Mouse (Mus musculus) retina, postnatal 1 day (tissue): ENCODE data around the gene Cd300a.

Experiments used
- DNase-seq: peaks from one replicate; pipeline ENCODE4 v3.0.0-alpha.2; 2012

Cd300a gene

DNA sequence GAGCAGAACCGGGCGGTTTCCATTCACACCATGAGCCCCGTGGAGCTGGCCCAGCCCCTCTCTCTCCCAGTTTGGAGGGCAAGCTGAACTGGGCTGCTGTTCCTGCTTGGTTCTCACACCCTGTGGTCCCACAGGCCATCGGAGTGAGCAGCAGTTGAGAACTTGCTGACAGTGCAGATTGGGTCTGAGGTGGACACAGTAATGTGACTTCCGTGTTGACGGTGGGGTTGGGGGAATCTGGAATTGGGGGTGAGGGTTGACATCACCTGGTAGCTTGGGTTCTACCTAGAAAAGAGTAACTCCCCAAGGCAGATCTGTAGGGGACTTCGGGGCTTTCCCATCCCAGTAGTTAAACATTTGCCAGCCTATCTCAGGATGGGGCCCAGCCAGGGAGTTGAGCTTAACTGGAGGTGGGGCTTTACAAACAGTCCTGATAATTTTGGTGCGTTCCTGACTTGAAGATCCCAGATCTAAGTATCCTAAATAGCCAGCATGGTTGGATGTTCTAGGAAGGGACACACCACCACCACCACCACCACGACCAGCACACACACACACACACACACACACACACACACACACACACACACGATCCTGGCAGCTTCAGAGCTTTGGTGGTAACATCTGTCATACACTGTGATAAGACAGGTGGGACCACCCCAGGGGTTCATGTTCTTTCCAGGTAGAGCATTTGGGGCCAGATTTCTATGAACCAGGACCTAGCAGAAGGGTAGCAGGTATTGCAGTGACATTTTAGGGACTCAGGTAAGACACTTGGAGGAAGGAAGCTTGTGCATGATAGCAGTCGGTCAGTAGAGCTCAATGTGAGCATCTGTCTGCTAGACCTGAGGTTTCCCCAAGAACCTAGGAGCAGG is 22.2 kb upstream of the Cd300a start:
- DNase-seq: no peak

DNA sequence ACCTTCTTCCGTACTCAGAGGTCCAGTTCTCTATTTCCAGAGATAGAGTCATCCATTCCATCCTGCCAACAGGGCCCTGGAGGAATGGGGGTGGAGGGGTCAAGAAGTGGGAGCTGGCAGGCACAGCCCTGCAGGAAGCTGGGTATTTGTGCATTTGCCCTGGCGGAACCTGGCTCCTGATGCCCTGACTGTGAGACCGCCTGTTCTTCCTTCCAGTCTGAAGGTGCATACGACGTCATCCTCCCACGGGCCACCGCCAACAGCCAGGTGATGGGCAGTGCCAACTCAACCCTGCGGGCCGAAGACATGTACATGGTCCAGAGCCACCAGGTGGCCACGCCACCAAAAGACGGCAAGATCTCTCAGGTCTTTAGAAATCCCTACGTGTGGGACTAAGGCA is 21.6 kb upstream of the Cd300a start:
- DNase-seq: no peak

DNA sequence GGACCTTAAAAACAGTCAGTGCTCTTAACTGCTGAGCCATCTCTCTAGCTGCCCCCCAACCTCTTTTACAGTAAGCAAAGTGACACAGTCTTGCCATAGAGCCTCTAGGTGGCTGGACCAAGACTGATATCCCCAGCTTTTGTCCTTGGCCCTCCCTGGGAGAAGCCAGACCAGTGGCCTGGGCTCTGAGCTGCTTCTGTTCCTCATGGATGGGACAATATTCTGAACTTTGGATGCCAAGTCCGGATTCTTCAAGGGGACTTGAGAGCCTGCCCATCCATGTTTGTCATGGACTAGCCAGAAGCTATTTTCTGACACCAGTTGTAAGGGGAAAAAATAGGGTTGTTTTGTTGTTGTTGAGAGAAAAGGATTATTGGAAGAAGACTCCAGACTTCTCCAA is 20.1 kb upstream of the Cd300a start:
- DNase-seq: no peak

GRCm38 (mm10) chr11:114871540-114871939 is 18.3 kb upstream of the Cd300a start:
- DNase-seq: no peak

DNA sequence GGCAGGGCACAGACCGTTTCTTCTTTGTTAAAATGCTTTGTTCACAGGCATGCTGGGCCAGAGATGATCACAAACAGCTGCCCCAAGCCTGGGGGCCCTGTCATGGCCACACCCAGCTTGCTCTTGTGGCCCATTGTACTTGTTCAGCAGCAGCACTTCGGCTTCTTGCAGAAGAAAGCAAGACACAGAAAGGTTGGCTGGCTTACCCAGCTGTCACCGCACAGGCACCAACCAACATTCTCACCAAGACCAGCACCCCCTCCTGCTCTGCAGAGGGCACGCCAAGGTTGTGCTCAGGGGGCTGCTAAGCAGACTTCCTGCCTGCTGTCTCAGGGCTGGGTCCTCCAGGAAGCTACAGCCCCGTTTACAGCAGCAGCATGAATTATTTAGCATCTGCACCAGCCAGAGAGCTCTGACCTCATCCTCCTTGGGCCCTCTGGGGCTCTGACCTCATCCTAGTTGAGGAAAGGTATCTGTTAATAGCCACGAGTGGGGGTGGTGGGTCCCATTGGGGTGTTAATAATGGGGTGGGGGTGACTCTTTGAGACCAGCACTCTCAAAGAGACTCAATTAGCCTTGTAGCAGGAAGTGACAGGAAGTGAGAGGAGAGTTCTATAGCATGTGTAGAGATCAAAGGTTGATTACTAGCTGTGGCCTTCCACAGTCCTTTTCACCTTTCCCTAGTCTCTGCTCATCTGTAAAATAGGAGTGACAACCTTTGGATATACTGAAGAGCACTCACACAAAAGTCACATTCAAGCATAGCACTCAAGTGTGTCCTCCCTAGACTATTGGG is 16.6 kb upstream of the Cd300a start:
- peak; percentile 96 for DNase-seq

DNA sequence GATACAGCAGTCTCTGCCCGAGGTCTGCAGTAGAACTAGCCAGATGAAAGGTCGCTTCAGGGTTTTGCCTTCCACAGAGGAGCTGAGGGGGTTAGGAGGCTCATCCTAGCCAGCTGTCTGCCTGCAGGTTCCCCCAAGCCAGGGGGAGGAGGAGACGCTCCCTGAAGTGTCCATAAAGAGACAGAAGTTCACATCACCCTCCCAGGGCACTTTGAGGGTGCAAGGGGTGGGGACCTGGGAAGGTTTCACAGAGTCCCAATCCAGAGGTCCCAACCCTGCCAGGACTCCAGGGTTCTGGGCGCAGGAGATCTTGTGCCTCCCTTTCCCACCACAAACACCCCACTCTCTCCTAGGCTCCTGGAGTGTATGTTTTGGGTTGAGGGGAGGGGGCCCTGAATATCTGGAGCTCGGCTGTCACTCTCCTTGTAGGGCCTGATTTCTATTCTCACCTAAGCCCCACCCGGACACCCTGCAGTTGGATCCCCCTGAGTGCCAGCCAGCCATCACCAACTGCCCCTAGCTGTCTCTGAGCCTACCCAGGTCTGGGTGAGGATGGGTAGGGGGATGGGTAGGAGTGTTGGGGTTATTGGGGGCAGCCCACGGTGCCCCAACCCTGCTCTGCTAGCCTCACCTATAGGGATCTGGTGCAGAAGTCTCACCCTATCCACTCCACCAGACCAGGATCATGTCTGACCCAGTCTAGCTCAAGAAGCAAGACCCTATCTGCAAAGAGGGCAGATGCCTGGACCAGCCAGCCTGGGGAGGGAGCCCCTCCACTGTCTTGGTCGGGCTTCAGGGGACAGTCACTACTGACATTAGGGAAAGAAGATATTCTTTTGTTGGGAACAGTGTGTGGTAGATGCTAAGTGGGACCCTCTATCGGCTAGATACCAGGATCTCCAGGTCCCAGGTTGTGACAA is 15.4 kb upstream of the Cd300a start:
- no peak for DNase-seq

DNA sequence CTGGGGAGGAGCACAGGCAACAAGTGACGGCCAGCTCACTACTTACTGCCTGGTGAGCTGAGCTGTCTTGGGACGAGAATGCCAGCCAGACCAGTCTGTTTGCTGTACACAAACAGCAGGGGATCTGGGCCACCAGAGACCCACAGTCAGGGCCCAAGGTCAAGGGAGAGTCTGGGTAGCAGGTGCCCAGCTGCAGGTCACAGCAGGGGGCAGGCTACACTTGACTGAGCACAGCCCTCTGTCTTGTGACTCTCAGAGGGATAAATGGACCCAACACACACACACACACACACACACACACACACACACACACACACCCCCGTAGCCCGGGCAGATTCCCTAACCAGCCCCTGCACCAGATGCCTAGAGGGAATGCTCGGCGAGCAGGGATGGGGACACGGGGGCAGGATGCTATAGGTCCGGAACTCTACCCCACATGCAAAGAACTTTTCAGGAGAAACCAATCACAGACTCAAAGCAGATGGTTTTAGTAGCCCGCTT is 14.5 kb upstream of the Cd300a start:
- peak; percentile 88 for DNase-seq

- DNase-seq: no peak
Measured at GRCm38 (mm10) chr11:114876176-114876575, 13.7 kb upstream of the Cd300a start.

GRCm38 (mm10) chr11:114876621-114877020 is 13.2 kb upstream of the Cd300a start:
- DNase-seq: peak; percentile 56

DNA sequence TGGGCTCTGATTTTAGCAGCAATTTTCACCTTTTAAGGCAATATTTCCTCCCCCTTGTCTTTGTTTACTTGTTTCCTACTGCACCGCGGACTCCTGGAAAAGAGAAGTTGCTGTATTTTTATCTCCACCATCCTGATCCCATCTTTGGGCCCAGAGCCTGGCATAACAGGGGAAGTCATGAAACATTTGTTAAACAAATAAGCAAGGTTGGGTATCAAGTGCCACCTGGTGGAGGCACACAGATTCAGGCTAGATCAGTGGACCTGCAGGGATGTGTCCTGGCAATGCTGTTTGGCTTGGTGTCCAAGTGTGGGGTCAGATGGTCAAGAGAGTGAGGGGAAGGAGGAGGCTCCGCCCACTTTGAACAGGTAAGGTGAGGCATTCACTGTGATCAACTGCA is 12.7 kb upstream of the Cd300a start:
- peak; percentile 74 for DNase-seq

DNA sequence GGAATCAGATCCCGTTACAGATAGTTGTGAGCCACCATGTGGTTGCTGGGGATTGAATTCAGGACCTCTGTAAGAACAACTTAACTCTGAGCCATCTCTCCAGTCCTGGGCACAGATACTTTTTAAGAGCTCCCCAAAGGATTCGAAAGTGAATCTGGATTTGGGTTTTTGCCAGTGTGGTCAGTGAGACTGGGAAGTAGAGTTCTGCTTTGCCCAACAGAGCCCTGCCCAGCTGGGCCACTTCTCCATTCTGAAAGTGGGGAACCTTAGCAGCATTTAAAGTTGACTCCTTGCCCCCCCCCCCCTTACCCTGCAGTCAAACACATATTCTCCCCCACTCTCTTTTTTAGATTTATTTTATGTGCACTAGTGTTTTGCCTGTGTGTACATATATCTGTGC is 10.2 kb upstream of the Cd300a start:
- DNase-seq: no peak

DNA sequence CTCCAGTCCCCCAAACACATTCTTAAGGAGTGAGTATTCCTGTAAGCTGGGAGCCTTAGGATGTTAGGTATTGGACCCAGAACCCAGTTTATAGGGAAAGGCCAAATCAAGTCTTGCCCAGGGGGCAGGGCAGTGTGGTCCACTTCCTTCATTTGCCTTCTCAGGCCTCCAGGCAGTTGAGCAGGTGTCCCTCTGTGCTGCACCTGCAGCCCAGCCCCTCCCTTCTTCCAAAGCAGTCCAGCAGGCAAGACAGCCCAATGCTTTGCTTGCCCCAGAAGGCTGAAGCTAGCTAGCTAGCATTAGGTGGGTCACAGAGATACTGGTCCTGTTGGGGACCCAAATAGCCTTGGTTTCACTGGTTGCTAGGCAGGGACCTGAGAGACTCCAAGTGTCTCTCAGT is 9.7 kb upstream of the Cd300a start:
- DNase-seq: no peak

- DNase-seq: peak; percentile 76
Measured at GRCm38 (mm10) chr11:114880589-114880988, 9.3 kb upstream of the Cd300a start.

GRCm38 (mm10) chr11:114883251-114883789 is 6.5 kb upstream of the Cd300a start:
- DNase-seq: no peak

GRCm38 (mm10) chr11:114884380-114885100 is 5.3 kb upstream of the Cd300a start:
- DNase-seq: no peak

DNA sequence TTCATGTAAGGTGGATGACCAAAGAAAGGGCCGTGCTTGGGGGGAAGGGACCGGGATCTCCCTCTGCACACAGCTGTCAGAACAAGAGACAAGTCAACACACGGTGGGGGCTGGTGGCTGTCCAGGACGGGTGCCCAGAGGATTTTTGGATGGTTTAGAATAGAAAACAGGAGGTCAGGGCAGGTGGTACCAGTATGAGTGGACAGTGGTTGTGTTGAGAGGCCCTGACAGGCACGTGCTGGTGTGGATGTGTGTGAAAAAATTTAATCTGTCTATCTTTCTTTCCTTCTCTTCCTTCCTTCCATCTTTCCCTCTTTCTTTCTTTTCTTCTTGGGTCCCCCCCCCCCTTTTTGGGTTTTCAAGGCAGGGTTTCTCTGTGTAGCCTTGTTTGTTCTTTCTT is 701 bp downstream of the Cd300a start:
- no peak for DNase-seq

- DNase-seq: no peak
Measured at GRCm38 (mm10) chr11:114896085-114896484, 6.2 kb downstream of the Cd300a start.

DNA sequence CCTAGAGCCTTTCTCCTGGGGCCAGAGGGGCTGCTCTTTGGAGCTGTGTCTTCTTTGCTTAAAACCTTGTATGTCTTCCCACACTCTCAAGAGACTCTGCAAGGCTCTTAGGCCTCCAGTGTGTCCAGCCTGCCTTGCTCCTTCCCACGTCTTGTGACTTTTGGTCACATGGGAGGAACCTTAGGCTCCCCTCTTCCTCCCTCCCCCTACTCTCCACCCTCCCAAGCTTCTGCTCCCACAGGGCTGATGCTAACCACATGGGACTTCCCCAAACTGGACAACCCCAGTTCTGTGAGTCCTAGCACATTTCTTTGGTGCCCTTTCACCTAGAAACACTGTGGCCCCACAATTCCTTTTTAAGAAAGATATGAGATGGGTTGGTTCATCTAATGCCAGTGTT is 8.2 kb downstream of the Cd300a start:
- DNase-seq: no peak

GRCm38 (mm10) chr11:114903224-114903623 is 13.4 kb downstream of the Cd300a start:
- no peak for DNase-seq

- no peak for DNase-seq
Measured at GRCm38 (mm10) chr11:114907567-114907966, 17.7 kb downstream of the Cd300a start.

GRCm38 (mm10) chr11:114908086-114908485 is 18.2 kb downstream of the Cd300a start:
- DNase-seq: no peak

- DNase-seq: peak; percentile 17
Measured at GRCm38 (mm10) chr11:114909538-114909937, 19.7 kb downstream of the Cd300a start.
